Mouse (Mus musculus): Measurements from ENCODE around the gene Tfap2a.

DNA sequence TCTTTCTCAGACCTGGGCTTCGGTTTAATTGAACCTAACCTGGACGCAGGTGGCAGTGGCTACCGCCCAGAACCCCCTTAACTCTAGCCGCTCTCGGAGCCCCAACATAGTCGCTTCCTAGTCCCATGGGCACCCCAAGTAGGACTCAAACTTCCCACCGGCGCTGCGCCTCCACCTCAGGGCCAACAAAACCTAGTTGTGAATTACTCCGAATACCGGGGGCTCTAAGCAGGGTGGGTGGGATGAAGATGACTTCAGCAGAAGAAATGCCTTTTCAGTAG, 28.2 kb downstream of the Tfap2a start:
- TF ChIP-seq POLR2A (IDR thresholded peaks at IDR 0.05; ENCODE audit: control insufficient read depth in 1 of 2, insufficient read depth in 1 of 2, low read depth in 1 of 2, low read length in 2 of 2, poor library complexity in 1 of 2) (no peak), EP300 (IDR thresholded peaks at IDR 0.05; ENCODE audit: low read depth in 1 of 2, low read length in 2 of 2) (no peak), KAT2A (conservative IDR thresholded peaks at IDR 0.05; ENCODE audit: low read depth, low read length) (no peak), USF1 (IDR thresholded peaks at IDR 0.05; ENCODE audit: low read depth, low read length) (no peak), JUND (IDR thresholded peaks at IDR 0.05; ENCODE audit: low read depth, low read length) (no peak), TBP (IDR thresholded peaks at IDR 0.05; ENCODE audit: low read depth, low read length) (no peak)
